Mouse (Mus musculus): ENCODE results near the gene Six5. TPM values are rescaled to one million over a fixed set of nuclear protein-coding genes. Genes with fewer than 3 reads are reported as not detected.
"Not testable (repeated sequence)": the region's sequence is repeated elsewhere in the genome, so short reads cannot be mapped to it uniquely, and the experiment has no call there.

Gene Six5
- polyA plus RNA-seq, 1 experiment from 2014 or later: 7.4 TPM

DNA sequence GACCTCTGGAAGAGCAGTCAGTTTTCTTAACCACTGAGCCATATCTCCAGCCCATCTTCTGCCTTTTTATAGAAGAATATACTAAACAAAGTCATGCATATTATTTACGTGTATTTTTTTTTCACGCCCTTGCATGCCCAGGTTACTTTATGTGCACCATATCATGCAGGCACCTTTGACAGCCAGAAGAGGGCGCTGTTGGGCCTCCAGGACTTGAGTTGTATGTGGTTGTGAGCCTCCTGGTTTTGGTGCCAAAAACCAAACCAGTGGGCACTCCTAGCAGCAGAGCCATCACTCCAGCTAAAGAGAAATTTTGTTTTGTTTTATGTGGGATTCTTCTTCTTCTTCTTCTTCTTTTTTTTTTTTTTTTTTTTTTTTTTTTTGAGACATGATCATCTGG lies 24.9 kb upstream of the Six5 start:
- Histone ChIP-seq H3K9ac (ENCODE audit: low read length) (no peak overlapping the region), H3K4me2 (ENCODE audit: low read depth) (no peak overlapping the region), H3K9me3 (ENCODE audit: control insufficient read depth, low read length) (no peaks in the 10 kb centered on the region; the same call in 1 of the 2 replicates), H3K4me3 (ENCODE audit: low read depth, low read length) (no peak overlapping the region), H3K4me1 (ENCODE audit: control insufficient read depth, insufficient read depth, low read length) (no peaks in the 10 kb centered on the region), H3K27ac (ENCODE audit: low read depth, low read length) (no peak overlapping the region), H3K27me3 (ENCODE audit: control insufficient read depth, insufficient read depth, low read length) (peaks cover 25% of the 10 kb centered on the region), H3K36me3 (ENCODE audit: control insufficient read depth, insufficient read depth, low read length) (no peaks in the 10 kb centered on the region)
- ATAC-seq (ENCODE audit: insufficient read depth, low FRiP score, low TSS enrichment): no peak
- no peak for DNase-seq (ENCODE audit: low spot score)
- 45% methylated on average over 3 of the region's 3 CpGs for WGBS

DNA sequence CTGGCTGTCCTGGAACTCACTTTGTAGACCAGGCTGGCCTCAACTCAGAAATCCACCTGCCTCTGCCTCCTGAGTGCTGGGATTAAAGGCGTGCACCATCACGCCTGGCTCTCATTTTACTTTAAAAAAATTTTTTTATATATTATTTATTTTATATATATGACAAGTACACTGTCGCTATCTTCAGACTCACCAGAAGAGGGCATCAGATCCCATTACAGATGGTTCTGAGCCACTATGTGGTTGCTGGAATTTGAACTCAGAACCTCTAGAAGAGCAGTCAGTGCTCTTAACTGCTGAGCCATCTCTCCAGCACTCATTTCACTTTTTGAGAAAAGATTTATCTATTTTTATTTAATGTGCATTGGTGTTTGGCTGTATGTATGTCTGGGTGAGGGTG lies 23.4 kb upstream of the Six5 start:
- not testable (repeated sequence) for H3K4me3 ChIP-seq (ENCODE audit: low read depth, low read length); ATAC-seq (ENCODE audit: insufficient read depth, low FRiP score, low TSS enrichment)

DNA sequence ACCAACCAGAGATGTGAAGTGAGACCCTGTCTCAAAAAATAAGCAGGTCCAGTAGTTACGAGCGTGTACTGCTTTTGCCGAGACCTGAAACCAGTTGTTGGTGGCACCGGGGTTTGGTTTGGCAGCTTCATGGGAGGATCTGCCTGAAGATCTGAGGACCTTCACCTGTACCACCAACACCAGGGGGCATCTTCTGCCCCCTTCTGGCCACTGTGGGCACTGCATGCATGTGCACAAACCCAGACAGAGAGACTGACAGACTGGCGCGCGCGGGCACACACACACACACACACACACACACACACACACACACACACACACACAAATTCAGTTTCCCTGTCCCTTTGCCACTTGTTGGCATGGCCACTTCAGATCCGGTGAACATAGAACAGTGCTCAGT lies 20.9 kb upstream of the Six5 start:
- DNase-seq (ENCODE audit: low spot score) (no peak), ATAC-seq (ENCODE audit: insufficient read depth, low FRiP score, low TSS enrichment) (no peak)
- Histone ChIP-seq H3K36me3 (ENCODE audit: control insufficient read depth, insufficient read depth, low read length) (no peaks in the 10 kb centered on the region), H3K4me1 (ENCODE audit: control insufficient read depth, insufficient read depth, low read length) (peaks cover 11% of the 10 kb centered on the region), H3K9ac (ENCODE audit: low read length) (no peak overlapping the region), H3K27me3 (ENCODE audit: control insufficient read depth, insufficient read depth, low read length) (no peaks in the 10 kb centered on the region), H3K27ac (ENCODE audit: low read depth, low read length) (no peak overlapping the region), H3K9me3 (ENCODE audit: control insufficient read depth, low read length) (no peaks in the 10 kb centered on the region), H3K4me3 (ENCODE audit: low read depth, low read length) (no peak overlapping the region), H3K4me2 (ENCODE audit: low read depth) (no peak overlapping the region)
- 77% methylated on average over 9 of the region's 9 CpGs for WGBS

More for the DNA sequence above, 23.4 kb upstream of the Six5 start:
- not testable (repeated sequence) for H3K4me1 ChIP-seq (ENCODE audit: control insufficient read depth, insufficient read depth, low read length); H3K27ac ChIP-seq (ENCODE audit: low read depth, low read length); H3K4me2 ChIP-seq (ENCODE audit: low read depth); H3K36me3 ChIP-seq (ENCODE audit: control insufficient read depth, insufficient read depth, low read length); DNase-seq (ENCODE audit: low spot score); H3K9ac ChIP-seq (ENCODE audit: low read length); H3K9me3 ChIP-seq (ENCODE audit: control insufficient read depth, low read length)
- peaks cover 12% of the 10 kb centered on the region for H3K27me3 ChIP-seq (ENCODE audit: control insufficient read depth, insufficient read depth, low read length)
- 60% methylated on average over 3 of the region's 3 CpGs for WGBS

DNA sequence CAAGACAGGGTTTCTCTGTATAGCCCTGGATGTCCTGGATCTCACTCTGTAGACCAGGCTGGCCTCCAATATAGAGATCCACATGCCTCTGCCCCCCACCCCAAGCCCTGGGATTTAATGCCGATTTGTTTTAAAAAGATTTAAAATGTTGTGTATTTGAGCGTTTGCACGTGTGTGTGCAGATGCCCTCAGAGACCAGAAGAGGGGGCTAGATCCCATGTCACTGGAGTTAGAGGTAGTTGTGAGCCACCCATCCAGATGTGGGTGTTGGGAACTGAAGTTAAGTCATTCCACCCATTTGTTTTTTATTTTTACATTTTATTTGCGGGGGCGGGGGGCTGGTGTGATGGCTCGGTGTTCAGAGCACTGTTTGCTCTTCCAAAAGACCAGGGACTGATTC lies 19.9 kb upstream of the Six5 start:
- H3K9ac ChIP-seq (ENCODE audit: low read length): no peak overlapping the region
- H3K27ac ChIP-seq (ENCODE audit: low read depth, low read length): no peak overlapping the region
- no peak for DNase-seq (ENCODE audit: low spot score)
- no peak overlapping the region for H3K4me3 ChIP-seq (ENCODE audit: low read depth, low read length)
- H3K27me3 ChIP-seq (ENCODE audit: control insufficient read depth, insufficient read depth, low read length): no peaks in the 10 kb centered on the region
- 90% methylated on average over 6 of the region's 6 CpGs for WGBS
- peaks cover 11% of the 10 kb centered on the region for H3K4me1 ChIP-seq (ENCODE audit: control insufficient read depth, insufficient read depth, low read length)
- no peaks in the 10 kb centered on the region for H3K36me3 ChIP-seq (ENCODE audit: control insufficient read depth, insufficient read depth, low read length)
- ATAC-seq (ENCODE audit: insufficient read depth, low FRiP score, low TSS enrichment): no peak
- no peak overlapping the region for H3K4me2 ChIP-seq (ENCODE audit: low read depth)
- H3K9me3 ChIP-seq (ENCODE audit: control insufficient read depth, low read length): no peaks in the 10 kb centered on the region

DNA sequence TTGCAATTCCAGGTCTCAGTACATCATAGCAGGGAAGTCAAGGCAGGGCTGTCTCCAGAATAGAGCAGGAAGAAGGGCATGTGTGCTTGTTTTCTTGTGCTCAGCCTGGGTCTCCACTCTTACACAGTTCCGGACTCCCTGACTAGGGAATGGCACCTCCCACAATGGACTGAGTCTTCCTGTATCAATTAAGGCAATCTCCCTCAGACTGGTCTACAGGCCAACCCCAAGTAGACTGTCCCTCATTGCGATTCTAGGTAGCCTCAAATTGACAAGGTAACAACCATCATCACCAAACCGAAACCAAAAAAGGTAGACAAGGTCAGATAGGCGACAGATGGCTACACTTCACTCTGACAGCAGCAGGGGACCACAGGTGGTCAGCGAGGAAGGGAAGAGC lies 19.2 kb upstream of the Six5 start:
- no peak overlapping the region for H3K27ac ChIP-seq (ENCODE audit: low read depth, low read length)
- DNase-seq (ENCODE audit: low spot score) (no peak), ATAC-seq (ENCODE audit: insufficient read depth, low FRiP score, low TSS enrichment) (no peak)

DNA sequence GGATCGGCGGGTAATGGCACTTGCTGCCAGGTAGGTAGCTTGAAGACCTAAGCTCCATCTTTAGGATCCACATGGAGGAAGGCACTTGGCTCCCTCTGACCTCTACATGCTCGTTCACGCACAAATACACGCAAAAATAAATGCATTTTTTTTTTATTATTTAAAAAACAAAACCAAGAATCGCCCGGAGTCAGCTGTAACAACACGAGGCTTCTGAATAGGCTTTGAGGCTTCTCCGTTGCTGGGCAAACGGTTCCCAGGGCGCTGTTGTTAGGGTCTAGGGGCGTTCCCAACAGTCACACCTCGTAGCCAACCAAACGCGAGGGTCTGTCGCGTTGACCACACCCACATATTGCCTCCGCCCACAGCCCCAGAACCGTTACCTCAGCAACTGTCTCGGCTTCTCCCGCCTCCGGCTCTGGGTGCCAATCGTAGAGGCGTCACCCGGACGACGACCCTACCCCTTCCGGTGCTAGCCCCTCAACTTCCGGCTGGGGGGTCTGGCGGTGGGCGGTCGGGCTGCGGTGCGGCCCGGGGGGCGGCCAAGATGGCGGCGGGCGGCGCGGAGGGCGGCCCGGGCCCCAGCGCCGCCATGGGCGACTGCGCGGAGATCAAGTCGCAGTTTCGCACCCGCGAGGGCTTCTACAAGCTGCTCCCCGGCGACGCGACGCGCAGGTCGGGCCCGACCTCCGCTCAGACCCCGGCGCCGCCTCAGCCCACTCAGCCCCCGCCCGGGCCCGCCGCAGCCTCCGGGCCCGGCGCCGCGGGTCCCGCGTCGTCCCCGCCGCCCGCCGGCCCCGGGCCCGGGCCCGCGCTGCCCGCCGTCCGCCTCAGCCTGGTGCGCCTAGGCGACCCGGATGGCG lies 18.4 kb upstream of the Six5 start, which contains the start of gene Dmwd:
Dmwd (plus strand) TSS at position 505 of the 863 bp plus-strand sequence.
- Histone ChIP-seq H3K27ac (ENCODE audit: low read depth, low read length) (peak within 1 kb of the TSS; percentile 49; the same call in 1 of the 2 replicates), H3K4me3 (ENCODE audit: low read depth, low read length) (peak within 1 kb of the TSS; percentile 100), H3K9me3 (ENCODE audit: control insufficient read depth, low read length) (no peaks in the 10 kb centered on the region), H3K27me3 (ENCODE audit: control insufficient read depth, insufficient read depth, low read length) (no peaks in the 10 kb centered on the region), H3K4me2 (ENCODE audit: low read depth) (peak within 1 kb of the TSS; percentile 93), H3K9ac (ENCODE audit: low read length) (peak within 1 kb of the TSS; percentile 97), H3K4me1 (ENCODE audit: control insufficient read depth, insufficient read depth, low read length) (peaks cover 11% of the 10 kb centered on the region), H3K36me3 (ENCODE audit: control insufficient read depth, insufficient read depth, low read length) (peaks cover 10% of the 10 kb centered on the region)
- ATAC-seq (ENCODE audit: insufficient read depth, low FRiP score, low TSS enrichment) (peak; percentile 98), DNase-seq (ENCODE audit: low spot score) (peak; percentile 99)
- WGBS: 2% methylated on average over 60 of the region's 91 CpGs

More for the DNA sequence above, 19.2 kb upstream of the Six5 start:
- Histone ChIP-seq H3K4me3 (ENCODE audit: low read depth, low read length) (peak overlapping the region; percentile 3; the same call in 1 of the 2 replicates), H3K9ac (ENCODE audit: low read length) (no peak overlapping the region), H3K27me3 (ENCODE audit: control insufficient read depth, insufficient read depth, low read length) (no peaks in the 10 kb centered on the region), H3K4me2 (ENCODE audit: low read depth) (peak overlapping the region; percentile 40), H3K36me3 (ENCODE audit: control insufficient read depth, insufficient read depth, low read length) (peaks cover 4% of the 10 kb centered on the region; the same call in 1 of the 2 replicates), H3K9me3 (ENCODE audit: control insufficient read depth, low read length) (no peaks in the 10 kb centered on the region), H3K4me1 (ENCODE audit: control insufficient read depth, insufficient read depth, low read length) (peaks cover 11% of the 10 kb centered on the region)
- 62% methylated on average over 5 of the region's 5 CpGs for WGBS

DNA sequence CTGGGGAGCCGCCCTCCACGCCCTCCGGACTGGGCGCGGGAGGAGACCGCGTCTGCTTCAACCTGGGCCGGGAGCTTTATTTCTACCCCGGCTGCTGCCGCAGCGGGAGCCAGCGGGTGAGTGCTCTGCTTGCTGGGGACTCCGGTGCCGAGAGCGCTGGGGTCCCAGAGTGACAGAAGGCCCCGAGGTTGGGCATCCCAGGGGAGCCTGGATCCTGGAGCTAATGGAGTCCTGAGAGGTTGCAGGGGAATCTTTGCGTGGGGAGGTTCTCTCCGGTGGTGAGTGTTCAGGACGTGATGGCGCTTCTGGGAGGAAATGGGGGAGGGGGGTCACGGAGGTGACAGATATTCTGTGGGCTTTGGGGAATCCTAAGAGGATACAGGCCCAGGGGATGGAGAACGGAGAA lies 17.8 kb upstream of the Six5 start:
- WGBS: under 1% methylated on average over 20 of the region's 22 CpGs
- DNase-seq (ENCODE audit: low spot score): no peak
- no peaks in the 10 kb centered on the region for H3K9me3 ChIP-seq (ENCODE audit: control insufficient read depth, low read length)

DNA sequence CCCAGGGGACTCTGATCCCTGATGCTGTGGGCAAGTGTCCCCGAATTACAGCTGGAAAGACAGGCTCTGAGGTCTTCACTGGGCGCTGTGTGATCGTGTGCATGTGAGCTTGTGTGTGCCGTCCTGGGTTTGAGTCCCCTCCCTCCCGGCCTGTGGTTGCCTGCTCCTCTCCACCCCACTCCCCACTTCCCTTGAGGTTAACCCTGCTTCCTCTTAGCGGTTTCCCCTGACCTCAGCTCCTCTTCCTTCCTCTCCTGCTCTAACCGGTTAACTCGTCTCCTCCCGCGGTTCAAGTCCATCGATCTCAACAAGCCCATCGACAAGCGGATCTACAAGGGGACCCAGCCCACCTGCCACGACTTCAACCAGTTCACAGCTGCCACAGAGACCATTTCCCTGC lies 16.6 kb upstream of the Six5 start:
- 83% methylated on average over 14 of the region's 14 CpGs for WGBS
- no peak for ATAC-seq (ENCODE audit: insufficient read depth, low FRiP score, low TSS enrichment)
- peak overlapping the region; percentile 93 for H3K4me2 ChIP-seq (ENCODE audit: low read depth)
- H3K36me3 ChIP-seq (ENCODE audit: control insufficient read depth, insufficient read depth, low read length): peaks cover 22% of the 10 kb centered on the region
- H3K9ac ChIP-seq (ENCODE audit: low read length): peak overlapping the region; percentile 97; the same call in 1 of the 2 replicates
- no peaks in the 10 kb centered on the region for H3K9me3 ChIP-seq (ENCODE audit: control insufficient read depth, low read length)
- H3K27ac ChIP-seq (ENCODE audit: low read depth, low read length): no peak overlapping the region
- peaks cover 11% of the 10 kb centered on the region for H3K4me1 ChIP-seq (ENCODE audit: control insufficient read depth, insufficient read depth, low read length)
- H3K4me3 ChIP-seq (ENCODE audit: low read depth, low read length): peak overlapping the region; percentile 100; the same call in 1 of the 2 replicates
- H3K27me3 ChIP-seq (ENCODE audit: control insufficient read depth, insufficient read depth, low read length): no peaks in the 10 kb centered on the region
- DNase-seq (ENCODE audit: low spot score): no peak

More for the DNA sequence above, 17.8 kb upstream of the Six5 start:
- no peak for ATAC-seq (ENCODE audit: insufficient read depth, low FRiP score, low TSS enrichment)
- Histone ChIP-seq H3K36me3 (ENCODE audit: control insufficient read depth, insufficient read depth, low read length) (peaks cover 16% of the 10 kb centered on the region), H3K4me3 (ENCODE audit: low read depth, low read length) (peak overlapping the region; percentile 100), H3K9ac (ENCODE audit: low read length) (peak overlapping the region; percentile 97), H3K4me1 (ENCODE audit: control insufficient read depth, insufficient read depth, low read length) (peaks cover 11% of the 10 kb centered on the region), H3K27ac (ENCODE audit: low read depth, low read length) (peak overlapping the region; percentile 49; the same call in 1 of the 2 replicates), H3K4me2 (ENCODE audit: low read depth) (peak overlapping the region; percentile 93), H3K27me3 (ENCODE audit: control insufficient read depth, insufficient read depth, low read length) (no peaks in the 10 kb centered on the region)

DNA sequence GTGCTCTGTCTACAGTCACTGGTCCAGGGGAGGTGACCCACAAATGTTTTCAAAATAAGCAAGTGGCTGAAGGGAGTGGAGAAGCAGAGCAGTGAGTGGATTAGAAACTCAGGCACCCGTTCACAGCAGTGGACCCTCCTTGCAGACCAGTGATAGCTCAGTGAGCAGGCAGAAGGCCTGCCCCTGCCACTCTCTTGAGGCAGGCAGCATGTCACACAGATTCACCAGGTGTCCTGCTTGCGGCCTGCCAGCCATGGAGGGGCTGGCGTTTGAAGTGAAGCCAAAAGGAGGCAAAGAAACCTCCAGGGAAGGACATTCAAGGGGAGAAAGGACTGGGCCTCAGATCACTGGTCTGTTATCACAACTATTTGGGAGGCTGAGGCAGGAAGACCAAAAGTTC lies 15.7 kb upstream of the Six5 start:
- H3K27me3 ChIP-seq (ENCODE audit: control insufficient read depth, insufficient read depth, low read length): no peaks in the 10 kb centered on the region
- no peak for ATAC-seq (ENCODE audit: insufficient read depth, low FRiP score, low TSS enrichment)
- H3K4me1 ChIP-seq (ENCODE audit: control insufficient read depth, insufficient read depth, low read length): peaks cover 14% of the 10 kb centered on the region
- 85% methylated on average over 3 of the region's 3 CpGs for WGBS
- H3K36me3 ChIP-seq (ENCODE audit: control insufficient read depth, insufficient read depth, low read length): peaks cover 24% of the 10 kb centered on the region
- no peak overlapping the region for H3K27ac ChIP-seq (ENCODE audit: low read depth, low read length)
- no peak for DNase-seq (ENCODE audit: low spot score)
- H3K4me3 ChIP-seq (ENCODE audit: low read depth, low read length): no peak overlapping the region
- no peaks in the 10 kb centered on the region for H3K9me3 ChIP-seq (ENCODE audit: control insufficient read depth, low read length)
- no peak overlapping the region for H3K9ac ChIP-seq (ENCODE audit: low read length)
- no peak overlapping the region for H3K4me2 ChIP-seq (ENCODE audit: low read depth)
